Mouse (Mus musculus) spleen, postnatal 4 days (tissue): ENCODE data around the gene Btbd18.

Experiments
- DNase-seq, 2 experiments: peaks; one replicate each; pipeline ENCODE4 v3.0.0; 2022; ENCODE audit warnings: low spot score in 2 of 2

The Btbd18 gene

DNA sequence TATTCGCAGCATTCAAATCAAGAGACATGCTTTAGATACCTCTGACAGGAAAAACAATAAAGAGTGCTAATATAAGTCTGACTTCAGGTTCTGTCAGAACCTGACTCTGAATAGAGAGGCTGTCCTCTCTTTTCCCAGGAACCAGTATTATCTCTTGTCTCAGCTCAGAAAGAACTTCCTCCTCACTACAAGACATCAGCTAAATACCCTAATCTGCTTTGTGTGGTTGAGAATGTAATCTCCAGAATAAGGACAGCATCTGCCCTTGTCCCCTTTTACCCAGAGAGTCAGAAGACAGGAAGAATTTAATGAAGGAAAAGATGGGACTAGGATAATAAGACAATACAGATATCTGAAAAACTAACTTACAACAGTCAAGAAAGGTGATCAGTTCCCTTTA is 44.6 kb downstream of the Btbd18 start:
- no peak for DNase-seq

DNA sequence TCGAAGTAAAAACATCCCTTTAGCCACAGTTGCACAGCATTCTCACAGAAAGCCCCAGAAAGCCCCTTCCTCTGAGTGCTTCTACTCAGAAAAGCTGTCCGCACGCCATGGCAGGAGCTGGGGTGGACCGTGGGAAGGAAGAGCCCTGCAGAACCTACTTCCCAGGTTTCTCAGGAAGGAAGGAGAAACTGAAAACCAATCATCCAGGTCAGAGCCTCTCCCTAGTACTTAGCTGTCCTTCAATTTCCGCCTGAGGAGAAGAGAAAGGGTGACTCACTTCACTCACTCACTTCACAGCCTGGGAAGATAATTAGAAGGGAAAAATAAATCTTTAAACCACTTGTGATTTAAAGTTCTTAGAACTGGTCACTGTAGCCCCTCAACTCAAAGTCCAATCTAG is 45.5 kb downstream of the Btbd18 start:
- no peak for DNase-seq

DNA sequence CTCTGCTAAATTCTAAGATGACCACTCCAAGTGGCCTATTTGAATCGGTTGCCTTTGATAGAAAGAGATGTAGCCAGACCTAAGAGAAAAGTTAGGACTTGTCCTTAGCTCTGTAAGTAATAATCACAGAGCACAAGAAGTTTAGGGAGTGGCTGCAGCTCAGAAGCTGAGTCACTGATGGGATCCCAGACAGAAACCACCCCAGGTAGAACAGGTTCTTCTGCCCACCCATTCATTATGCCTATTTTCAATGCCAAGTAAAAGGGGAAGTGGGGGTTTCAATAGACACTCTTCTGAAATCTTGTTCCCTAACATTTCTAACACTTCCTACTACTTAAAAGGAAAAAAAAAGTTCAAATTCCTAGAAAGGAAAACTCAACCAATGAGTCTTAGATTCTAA is 46.4 kb downstream of the Btbd18 start:
- no peak for DNase-seq

DNA sequence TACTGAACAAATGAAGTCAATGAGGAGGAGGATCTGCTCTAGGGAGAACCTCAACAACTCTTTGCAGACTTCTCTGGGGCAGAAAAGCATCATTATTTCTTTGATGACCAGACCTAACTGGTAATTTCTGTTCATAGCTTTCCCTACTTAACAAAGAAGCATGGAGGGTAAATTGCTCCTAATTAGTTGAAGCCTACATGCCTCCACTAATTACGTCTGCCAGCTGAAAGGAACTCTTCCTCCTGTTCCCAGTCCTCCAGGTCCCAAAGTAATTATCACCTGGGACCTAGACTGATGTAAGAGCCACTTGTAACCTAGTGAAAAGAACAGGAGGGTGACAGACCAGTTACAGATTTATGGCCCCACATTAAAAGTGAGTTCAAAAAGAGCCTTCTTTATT is 48.6 kb downstream of the Btbd18 start:
- no peak for DNase-seq

DNA sequence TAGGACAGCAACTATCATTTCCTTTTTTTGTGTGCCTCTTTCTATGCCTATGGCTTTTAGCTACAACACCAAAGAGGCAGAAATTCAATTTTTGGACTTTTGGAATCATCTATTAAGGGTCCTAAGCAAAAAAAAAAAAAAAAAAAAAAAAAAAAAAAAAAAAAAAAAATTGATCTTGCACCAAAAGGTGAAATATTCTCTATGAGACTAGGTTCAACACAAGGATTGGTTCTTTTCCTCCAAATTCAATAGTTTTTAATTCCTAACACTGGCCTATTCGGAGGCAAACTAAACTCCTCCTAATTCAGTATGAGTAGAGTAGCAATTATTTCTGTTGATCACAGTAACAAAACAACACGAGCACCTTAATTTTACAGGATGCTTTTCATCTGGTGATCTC is 53.0 kb downstream of the Btbd18 start:
- DNase-seq = no peak

DNA sequence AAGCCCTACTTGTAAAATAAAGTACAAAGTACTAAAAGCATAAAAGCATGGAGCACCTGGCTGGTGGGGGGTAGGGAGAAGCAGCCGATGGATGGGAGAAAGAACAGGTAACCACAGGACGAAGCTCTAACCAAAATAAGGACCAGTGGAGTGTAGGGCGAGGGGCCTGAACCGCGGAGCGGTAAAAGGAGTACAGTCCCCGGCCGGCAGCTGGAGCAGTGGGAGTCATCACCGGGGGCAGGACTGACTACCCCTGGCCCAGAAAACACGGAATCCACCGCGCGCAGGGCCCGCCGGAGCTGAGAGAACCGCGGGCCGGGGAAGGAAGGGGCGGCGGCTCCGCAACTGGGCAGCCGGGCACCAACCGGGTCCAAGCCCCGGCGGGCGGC is 55.5 kb downstream of the Btbd18 start:
- no peak for DNase-seq

DNA sequence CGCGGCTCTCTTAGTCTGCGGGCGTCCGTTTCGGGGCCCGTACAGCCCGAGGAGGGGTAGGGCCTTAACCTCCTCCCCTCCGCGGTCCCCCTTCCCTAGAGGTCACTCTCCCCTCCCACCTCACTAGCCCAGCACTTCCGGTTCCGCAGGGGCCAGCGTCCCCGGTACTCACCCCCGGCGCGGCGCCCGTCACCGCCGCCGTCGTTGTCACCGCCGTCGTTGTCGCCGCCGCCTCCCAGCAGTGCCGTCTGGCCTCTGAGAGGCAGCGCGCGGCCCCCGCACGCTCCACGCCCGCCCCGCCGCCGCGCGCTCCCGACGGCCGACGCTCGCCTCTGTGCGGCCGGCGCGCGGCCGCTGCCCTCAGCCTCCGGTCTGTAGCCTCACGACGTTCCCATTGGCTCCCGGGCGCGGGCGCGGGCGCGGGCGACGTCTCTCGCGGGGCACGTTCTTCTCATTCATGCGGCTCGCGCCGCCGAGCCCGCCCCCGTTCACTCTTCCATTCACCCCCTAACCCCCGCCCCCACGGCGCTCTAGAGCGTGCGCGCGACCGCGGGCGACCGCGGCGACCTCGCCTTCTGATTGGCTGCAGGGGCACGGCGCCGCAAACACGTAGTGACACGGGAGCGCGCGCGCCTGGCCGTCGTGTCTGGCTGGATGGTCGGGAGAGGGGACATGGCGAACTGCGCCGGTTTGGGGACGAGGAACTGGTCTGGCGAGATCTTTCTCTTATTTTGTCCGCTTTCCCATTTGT is 56.1 kb downstream of the Btbd18 start, which contains the start of gene Zdhhc5:
Gene Zdhhc5, minus strand, starts transcription at position 370 of the 751 bp plus-strand sequence.
- DNase-seq = peak; percentile 99

DNA sequence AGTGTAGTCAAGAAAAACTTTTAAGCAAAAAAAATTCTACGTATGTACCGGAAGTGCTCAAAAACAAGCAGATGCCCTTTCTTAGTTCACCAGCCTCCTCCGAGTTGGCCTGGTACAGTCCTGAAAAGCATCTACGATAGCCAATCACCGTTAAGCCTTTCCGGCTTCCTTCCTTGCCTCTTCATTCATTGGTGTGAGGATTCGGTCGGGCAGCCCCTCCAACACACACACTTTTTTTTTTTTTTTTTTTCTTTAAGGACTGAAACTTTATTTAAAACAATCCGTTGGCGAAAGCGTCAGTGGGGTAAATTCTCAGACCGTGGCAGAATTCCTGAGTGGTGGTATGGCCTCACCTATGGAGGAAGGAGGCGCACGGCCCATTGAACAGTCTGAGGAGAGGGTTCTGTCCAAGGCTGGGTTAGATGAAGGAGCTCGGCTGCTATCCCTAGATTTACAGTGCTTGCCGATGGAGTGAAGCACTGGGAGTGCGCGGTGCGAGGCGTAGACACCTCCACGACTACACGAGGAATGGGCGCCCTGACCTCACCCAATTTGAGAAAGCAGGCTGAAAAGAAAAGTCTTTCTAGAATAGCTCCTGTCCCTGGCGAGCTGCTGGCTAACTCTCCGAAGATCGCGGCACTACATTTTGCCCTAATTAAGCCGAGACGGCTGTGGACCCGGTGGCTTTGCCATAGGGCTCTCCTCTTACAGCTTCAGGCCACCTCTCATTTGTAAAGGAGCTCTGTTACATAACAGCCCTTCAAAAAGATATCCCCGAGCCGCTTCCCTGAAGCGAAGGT is 56.9 kb downstream of the Btbd18 start:
- DNase-seq = peak; percentile 81 to 84

DNA sequence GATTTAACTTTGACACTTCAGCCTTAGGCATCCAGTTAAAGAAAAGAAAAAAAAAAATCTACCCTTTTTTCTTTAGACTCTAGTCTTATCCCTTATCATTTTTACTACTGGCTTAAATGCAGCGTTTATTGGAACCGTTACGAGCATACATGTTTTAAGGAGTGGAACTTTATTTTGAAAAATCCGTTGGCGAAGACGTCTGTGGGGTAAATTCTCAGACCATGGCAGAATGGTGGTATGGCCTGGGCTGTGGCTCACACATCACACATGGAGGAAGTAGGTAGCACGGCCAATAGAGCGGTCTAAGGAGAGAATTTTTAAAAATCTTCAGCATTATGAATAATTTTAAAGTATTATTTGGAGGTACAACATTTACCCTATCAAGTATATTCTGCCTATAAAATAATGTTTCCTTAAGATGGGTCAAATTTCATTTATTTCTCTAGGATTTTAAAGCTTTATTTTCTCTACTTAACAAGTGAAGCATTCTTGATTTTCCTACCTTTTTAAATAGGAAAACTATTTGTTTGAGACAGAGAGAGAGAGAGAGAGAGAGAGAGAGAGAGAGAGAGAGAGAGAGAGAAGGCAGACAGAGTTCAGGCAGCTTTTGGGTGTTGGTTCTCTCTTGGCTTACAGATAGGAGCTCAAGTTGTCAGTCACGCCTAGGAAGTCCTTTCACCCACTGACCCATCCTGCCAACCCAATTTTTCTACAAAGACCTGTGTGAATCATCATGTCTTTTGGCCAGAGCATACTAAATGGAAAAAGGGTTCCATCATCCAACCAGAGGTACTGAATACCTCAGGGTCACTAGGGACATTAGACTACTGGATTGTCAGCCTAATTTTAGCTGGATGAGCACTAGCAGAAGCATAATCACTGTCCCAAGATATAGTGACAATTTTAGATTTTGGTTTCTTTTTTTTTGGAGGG is 57.8 kb downstream of the Btbd18 start:
- DNase-seq = peak in 1 of 2 experiments; percentile 32

DNA sequence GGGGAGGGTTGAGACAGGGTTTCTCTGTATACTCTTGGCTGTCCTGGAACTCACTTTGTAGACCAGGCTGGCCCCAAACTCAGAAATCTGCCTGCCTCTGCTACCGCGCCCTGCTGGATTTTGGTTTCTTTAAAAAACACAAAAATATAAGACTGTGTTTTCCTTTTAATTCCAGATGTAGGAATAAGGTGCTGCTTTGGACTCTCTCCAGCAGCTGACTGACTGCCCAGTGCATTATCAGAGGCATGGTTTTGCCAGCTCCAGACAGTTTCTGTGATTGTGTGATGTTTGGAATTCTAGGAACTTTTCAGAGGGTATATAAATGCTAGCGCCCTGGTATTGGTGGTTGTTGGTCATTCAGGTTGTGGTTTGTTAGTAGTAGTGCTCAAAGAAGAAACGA is 58.5 kb downstream of the Btbd18 start:
- DNase-seq = no peak
